13 mouse cellular contexts compared by ENCODE assay signal in the genomic region with DNA sequence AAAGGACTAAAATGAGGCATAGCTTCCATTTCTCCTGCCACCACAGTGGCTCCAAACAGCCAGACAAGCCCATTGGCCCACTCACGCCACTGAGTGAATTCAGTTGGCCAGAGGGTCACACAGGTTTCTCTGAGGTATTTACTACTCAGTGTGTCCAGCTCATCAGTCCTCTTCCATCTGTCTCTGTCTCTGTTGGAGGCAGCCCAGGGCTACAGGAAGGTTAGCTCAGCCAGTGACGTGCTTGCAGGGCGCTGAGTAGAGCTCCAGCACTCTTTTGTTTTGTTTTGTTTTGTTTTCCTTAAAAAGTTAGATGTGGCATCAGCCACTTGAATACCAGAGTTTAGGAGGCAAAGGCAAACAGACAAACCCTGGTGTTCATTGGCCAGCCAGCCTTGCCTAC. TPM values are rescaled to one million over a fixed set of nuclear protein-coding genes. Genes with fewer than 3 reads are reported as not detected.
"Had no signal": no experiment of that assay in that cellular context is flagged by ENCODE, and none has a peak within 500 bp of the region (broad histone marks: within the 10 kb centered on the region; RNA-seq: fewer than 3 reads in every experiment).

No protein-coding gene starts in this region.

- DNase-seq: kidney, postnatal 10 days; kidney, postnatal 4 days; left cerebral cortex, postnatal 4 days; lung, adult 18-20 months; right cerebral cortex, postnatal 4 days; spleen, adult 18-20 months had no signal

- ATAC-seq: midbrain, embryonic 15.5 days had no signal

- H3K4me1 ChIP-seq: limb, embryonic 13.5 days; midbrain, embryonic 15.5 days; neural tube, embryonic 12.5 days had no signal

- H3K9ac ChIP-seq: limb, embryonic 13.5 days; liver, embryonic 14.5 days; midbrain, embryonic 15.5 days; neural tube, embryonic 12.5 days had no signal

- H3K27ac ChIP-seq: limb, embryonic 13.5 days; liver, embryonic 14.5 days; midbrain, embryonic 15.5 days; neural tube, embryonic 12.5 days had no signal

- H3K4me3 ChIP-seq: layer of hippocampus, adult 2 months; limb, embryonic 13.5 days; midbrain, embryonic 15.5 days; neural tube, embryonic 12.5 days had no signal

- H3K9me3 ChIP-seq: limb, embryonic 13.5 days; midbrain, embryonic 15.5 days; neural tube, embryonic 12.5 days had no signal

- H3K27me3 ChIP-seq: limb, embryonic 13.5 days; midbrain, embryonic 15.5 days; neural tube, embryonic 12.5 days had no signal

RNA-seq across cellular contexts. Expression of a gene that starts 28.6 kb away (rescaled TPM):
- total RNA-seq: left cerebral cortex, postnatal 4 days; monocyte, adult 5-6 weeks; neutrophil, adult 5-6 weeks had no signal
